Comparison of ENCODE assay signal across 16 mouse cellular contexts in the genomic region with DNA sequence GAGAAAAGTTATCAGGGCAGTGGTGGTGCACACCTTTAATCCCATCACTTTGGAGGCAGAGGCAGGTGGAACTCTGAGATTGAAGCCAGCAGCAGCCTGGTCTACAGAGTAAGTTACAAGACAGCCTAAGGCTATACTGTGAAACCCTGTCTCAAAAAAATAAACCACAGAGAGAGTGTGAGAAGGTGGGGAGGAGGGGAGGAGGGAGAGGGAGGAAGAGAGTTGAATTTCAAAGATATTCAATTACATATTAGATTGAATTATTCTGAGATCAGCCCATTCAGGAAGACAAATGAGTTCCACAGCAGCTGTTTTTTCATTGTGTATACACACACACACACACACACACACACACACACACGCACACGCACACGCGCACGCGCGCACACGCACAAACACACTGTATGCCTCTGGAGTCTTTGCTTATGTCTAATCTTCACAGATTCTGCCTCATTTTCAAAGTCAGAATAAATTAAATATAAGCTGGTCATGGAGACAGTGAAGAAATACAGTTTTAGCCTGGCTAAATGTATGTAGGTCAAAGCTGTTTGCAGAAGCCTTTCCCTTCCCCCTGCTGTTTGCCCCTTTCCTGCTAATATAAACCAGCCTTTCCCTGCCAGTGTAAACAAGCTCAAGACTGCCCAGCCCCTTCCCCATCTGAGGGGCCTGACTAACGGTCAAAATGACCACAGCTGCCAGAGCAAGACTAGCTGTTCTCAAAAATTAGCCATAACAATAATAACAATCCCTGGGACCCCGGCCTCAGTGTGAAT. TPM values are rescaled to one million over a fixed set of nuclear protein-coding genes. Genes with fewer than 3 reads are reported as not detected.
DNase-seq lines count a peak whose midpoint lies in the region; ATAC-seq and TF ChIP-seq lines count a peak whose summit lies in the region.
"Had no signal": no experiment of that assay in that cellular context is flagged by ENCODE, and none has a peak within 500 bp of the region (broad histone marks: within the 10 kb centered on the region; RNA-seq: fewer than 3 reads in every experiment).

No protein-coding gene starts in this region.

- ATAC-seq in kidney, postnatal 0 days (replicated peaks; ENCODE audit: low FRiP score, low read depth), result no peak
- no peak for ATAC-seq in embryonic facial prominence, embryonic 12.5 days (ENCODE audit: insufficient number of reproducible peaks, insufficient read depth, low FRiP score, low TSS enrichment)
- ATAC-seq in midbrain, embryonic 14.5 days (ENCODE audit: low FRiP score, low TSS enrichment), result no peak

- H3K27me3 ChIP-seq in kidney, postnatal 0 days (ENCODE audit: insufficient read depth, low read length), result no peaks in the 10 kb centered on the region
- no peaks in the 10 kb centered on the region for H3K27me3 ChIP-seq in embryonic facial prominence, embryonic 12.5 days
- no peaks in the 10 kb centered on the region for H3K27me3 ChIP-seq in midbrain, embryonic 14.5 days (ENCODE audit: control insufficient read depth, insufficient read depth, low read length)

- H3K4me3 ChIP-seq in kidney, postnatal 0 days (replicated peaks; ENCODE audit: low read depth, low read length), result no peak overlapping the region
- H3K4me3 ChIP-seq in bone marrow, adult 2 months (replicated peaks; ENCODE audit: control insufficient read depth, low read depth, low read length), result no peak overlapping the region
- no peak overlapping the region for H3K4me3 ChIP-seq in embryonic facial prominence, embryonic 12.5 days
- H3K4me3 ChIP-seq in midbrain, embryonic 14.5 days (replicated peaks; ENCODE audit: low read depth, low read length), result no peak overlapping the region
- H3K4me3 ChIP-seq: gastrocnemius, adult 2 months had no signal

- no peak overlapping the region for H3K4me2 ChIP-seq in kidney, postnatal 0 days (ENCODE audit: low read length)
- H3K4me2 ChIP-seq in embryonic facial prominence, embryonic 12.5 days (replicated peaks), result no peak overlapping the region
- H3K4me2 ChIP-seq in midbrain, embryonic 14.5 days (ENCODE audit: low read length), result no peak overlapping the region

- H3K36me3 ChIP-seq in kidney, postnatal 0 days (ENCODE audit: insufficient read depth, low read length), result no peaks in the 10 kb centered on the region
- H3K36me3 ChIP-seq in embryonic facial prominence, embryonic 12.5 days, result no peaks in the 10 kb centered on the region
- no peaks in the 10 kb centered on the region for H3K36me3 ChIP-seq in midbrain, embryonic 14.5 days (ENCODE audit: control insufficient read depth, insufficient read depth, low read length)

- no peak overlapping the region for H3K9ac ChIP-seq in kidney, postnatal 0 days (ENCODE audit: low read depth, low read length)
- no peak overlapping the region for H3K9ac ChIP-seq in embryonic facial prominence, embryonic 12.5 days
- no peak overlapping the region for H3K9ac ChIP-seq in midbrain, embryonic 14.5 days (replicated peaks; ENCODE audit: low read length)

- 64% methylated on average over 10 of the region's 10 CpGs for WGBS in kidney, postnatal 0 days
- WGBS in bone marrow, adult 2 months, result 81% methylated on average over 10 of the region's 10 CpGs
- WGBS in embryonic facial prominence, embryonic 12.5 days, result 66% methylated on average over 10 of the region's 10 CpGs
- 83% methylated on average over 10 of the region's 10 CpGs for WGBS in midbrain, embryonic 14.5 days

- H3K4me1 ChIP-seq in kidney, postnatal 0 days (replicated peaks; ENCODE audit: insufficient read depth, low read length), result no peaks in the 10 kb centered on the region
- no peaks in the 10 kb centered on the region for H3K4me1 ChIP-seq in bone marrow, adult 2 months (ENCODE audit: control insufficient read depth, insufficient read depth, low read length)
- H3K4me1 ChIP-seq in embryonic facial prominence, embryonic 12.5 days, result 0 out of 2 replicates have a peak, but pooled peaks cover 8% of the 10 kb centered on the region
- no peaks in the 10 kb centered on the region; the same call in 1 of the 2 replicates for H3K4me1 ChIP-seq in midbrain, embryonic 14.5 days (ENCODE audit: control insufficient read depth, insufficient read depth, low read length)

- DNase-seq in kidney, postnatal 0 days (ENCODE audit: low spot score), result peak; percentile 53
- DNase-seq in kidney, postnatal 25 days, result no peak
- DNase-seq in midbrain, embryonic 14.5 days, result peak; percentile 26
- no peak for DNase-seq in layer of hippocampus, postnatal 10 days (ENCODE audit: low spot score in 2 of 2)
- DNase-seq in layer of hippocampus, adult 9-10 months (ENCODE audit: low spot score), result no peak
- no peak for DNase-seq in heart, postnatal 4 days
- DNase-seq: adrenal gland, adult 2 months; cerebellum, adult 11-12 months; gastrocnemius, adult 2 months; heart, postnatal 10 days; lung, postnatal 10 days had no signal

- H3K9me3 ChIP-seq in kidney, postnatal 0 days (replicated peaks; ENCODE audit: low read length), result no peaks in the 10 kb centered on the region
- H3K9me3 ChIP-seq in embryonic facial prominence, embryonic 12.5 days, result no peaks in the 10 kb centered on the region
- H3K9me3 ChIP-seq in midbrain, embryonic 14.5 days (ENCODE audit: control insufficient read depth, low read length), result no peaks in the 10 kb centered on the region

- no peak for TF ChIP-seq CTCF in kidney, postnatal 0 days (IDR thresholded peaks at IDR 0.05; ENCODE audit: low read depth)
- TF ChIP-seq CTCF in bone marrow, adult 2 months (IDR thresholded peaks at IDR 0.05; ENCODE audit: control insufficient read depth, insufficient read depth, low read length), result no peak

- TF ChIP-seq POLR2A in bone marrow, adult 2 months (IDR thresholded peaks at IDR 0.05; ENCODE audit: borderline replicate concordance, control insufficient read depth, low read depth, low read length), result no peak

- H3K27ac ChIP-seq in kidney, postnatal 0 days, result peak overlapping the region; percentile 36; the same call in 1 of the 2 replicates
- H3K27ac ChIP-seq in bone marrow, adult 2 months (ENCODE audit: control insufficient read depth, insufficient read depth, low read depth, low read length, poor library complexity), result peak overlapping the region; percentile 78
- peak overlapping the region; percentile 26; the same call in 1 of the 2 replicates for H3K27ac ChIP-seq in embryonic facial prominence, embryonic 12.5 days
- H3K27ac ChIP-seq in midbrain, embryonic 14.5 days (replicated peaks; ENCODE audit: low read depth, low read length), result no peak overlapping the region
- H3K27ac ChIP-seq: gastrocnemius, adult 2 months had no signal

RNA-seq across cellular contexts. Expression of a gene that starts 19.3 kb away (rescaled TPM):
- polyA plus RNA-seq in kidney, postnatal 0 days (2015; fragmentation: Nextera tagmentation; extraction: Ambion mirVana), result 0.16 and 0.17 TPM in 2 replicates
- 0.77 and 6.6 TPM in 2 replicates for polyA plus RNA-seq in bone marrow, adult 2 months (2011; ENCODE audit: insufficient read depth, insufficient read length, low replicate concordance, missing spikeins)
- polyA plus RNA-seq in embryonic facial prominence, embryonic 12.5 days (2016; fragmentation: Nextera tagmentation; extraction: Ambion mirVana), result not detected in 2 replicates
- polyA plus RNA-seq in midbrain, embryonic 14.5 days (2014; fragmentation: Nextera tagmentation; extraction: Ambion mirVana), result not detected in 2 replicates
- total RNA-seq in layer of hippocampus, postnatal 10 days (2021), result under 1 TPM in 1 of 2 experiments, not detected in 1; 0.20 TPM
- total RNA-seq in heart, postnatal 4 days (2021), result not detected
- total RNA-seq: gastrocnemius, adult 2 months; heart, postnatal 10 days had no signal
- polyA plus RNA-seq: neural tube, embryonic 14.5 days; small intestine, adult 2 months had no signal

RNA-seq across cellular contexts. Expression of a gene that starts 46.8 kb away (rescaled TPM):
- not detected in 2 replicates for polyA plus RNA-seq in kidney, postnatal 0 days (2015; fragmentation: Nextera tagmentation; extraction: Ambion mirVana)
- polyA plus RNA-seq in bone marrow, adult 2 months (2011; ENCODE audit: insufficient read depth, insufficient read length, low replicate concordance, missing spikeins), result 1.3 TPM in 1 of 2 replicates, not detected in the other
- not detected in 2 replicates for polyA plus RNA-seq in embryonic facial prominence, embryonic 12.5 days (2016; fragmentation: Nextera tagmentation; extraction: Ambion mirVana)
- polyA plus RNA-seq in midbrain, embryonic 14.5 days (2014; fragmentation: Nextera tagmentation; extraction: Ambion mirVana), result 0.45 and 0.94 TPM in 2 replicates
- total RNA-seq in layer of hippocampus, postnatal 10 days (2021), result 1 to 10 TPM; 4.0 to 6.0 TPM
- total RNA-seq in heart, postnatal 4 days (2021), result not detected
- total RNA-seq: adrenal gland, adult 2 months; ES-E14; gastrocnemius, adult 2 months; heart, postnatal 10 days had no signal
- polyA plus RNA-seq: adrenal gland, adult 2 months; small intestine, adult 2 months had no signal

RNA-seq across cellular contexts. Expression of a gene that starts 56.4 kb away (rescaled TPM):
- not detected in 2 replicates for polyA plus RNA-seq in kidney, postnatal 0 days (2015; fragmentation: Nextera tagmentation; extraction: Ambion mirVana)
- 2.3 TPM in 1 of 2 replicates, not detected in the other for polyA plus RNA-seq in bone marrow, adult 2 months (2011; ENCODE audit: insufficient read depth, insufficient read length, low replicate concordance, missing spikeins)
- polyA plus RNA-seq in embryonic facial prominence, embryonic 12.5 days (2016; fragmentation: Nextera tagmentation; extraction: Ambion mirVana), result not detected in 2 replicates
- polyA plus RNA-seq in midbrain, embryonic 14.5 days (2014; fragmentation: Nextera tagmentation; extraction: Ambion mirVana), result not detected in 2 replicates
- total RNA-seq in layer of hippocampus, postnatal 10 days (2021), result not detected
- total RNA-seq in heart, postnatal 4 days (2021), result not detected
- total RNA-seq: adrenal gland, adult 2 months; ES-E14; gastrocnemius, adult 2 months; heart, postnatal 10 days had no signal
- polyA plus RNA-seq: adrenal gland, adult 2 months; neural tube, embryonic 14.5 days had no signal

RNA-seq across cellular contexts. Expression of a gene that starts 56.5 kb away (rescaled TPM):
- polyA plus RNA-seq in kidney, postnatal 0 days (2015; fragmentation: Nextera tagmentation; extraction: Ambion mirVana), result not detected in 2 replicates
- 0.68 TPM in 1 of 2 replicates, not detected in the other for polyA plus RNA-seq in bone marrow, adult 2 months (2011; ENCODE audit: insufficient read depth, insufficient read length, low replicate concordance, missing spikeins)
- polyA plus RNA-seq in embryonic facial prominence, embryonic 12.5 days (2016; fragmentation: Nextera tagmentation; extraction: Ambion mirVana), result not detected in 2 replicates
- polyA plus RNA-seq in midbrain, embryonic 14.5 days (2014; fragmentation: Nextera tagmentation; extraction: Ambion mirVana), result 0.09 and 0.14 TPM in 2 replicates
- total RNA-seq in layer of hippocampus, postnatal 10 days (2021), result not detected
- not detected for total RNA-seq in heart, postnatal 4 days (2021)
- total RNA-seq: ES-E14; gastrocnemius, adult 2 months; heart, postnatal 10 days had no signal
- polyA plus RNA-seq: adrenal gland, adult 2 months; neural tube, embryonic 14.5 days had no signal

Comparison
In these comparisons a context has a peak if more than half of its experiments do, and no peak if none do; other contexts are left out.
1. DNase-seq: peak in kidney, postnatal 0 days (single experiment) and midbrain, embryonic 14.5 days (single experiment); none in kidney, postnatal 25 days (0 of 2), layer of hippocampus, postnatal 10 days (0 of 2), layer of hippocampus, adult 9-10 months (single experiment) and heart, postnatal 4 days (single experiment).